Mouse (Mus musculus): Measurements from ENCODE around the gene Tbpl1.

Gene Tbpl1

DNA sequence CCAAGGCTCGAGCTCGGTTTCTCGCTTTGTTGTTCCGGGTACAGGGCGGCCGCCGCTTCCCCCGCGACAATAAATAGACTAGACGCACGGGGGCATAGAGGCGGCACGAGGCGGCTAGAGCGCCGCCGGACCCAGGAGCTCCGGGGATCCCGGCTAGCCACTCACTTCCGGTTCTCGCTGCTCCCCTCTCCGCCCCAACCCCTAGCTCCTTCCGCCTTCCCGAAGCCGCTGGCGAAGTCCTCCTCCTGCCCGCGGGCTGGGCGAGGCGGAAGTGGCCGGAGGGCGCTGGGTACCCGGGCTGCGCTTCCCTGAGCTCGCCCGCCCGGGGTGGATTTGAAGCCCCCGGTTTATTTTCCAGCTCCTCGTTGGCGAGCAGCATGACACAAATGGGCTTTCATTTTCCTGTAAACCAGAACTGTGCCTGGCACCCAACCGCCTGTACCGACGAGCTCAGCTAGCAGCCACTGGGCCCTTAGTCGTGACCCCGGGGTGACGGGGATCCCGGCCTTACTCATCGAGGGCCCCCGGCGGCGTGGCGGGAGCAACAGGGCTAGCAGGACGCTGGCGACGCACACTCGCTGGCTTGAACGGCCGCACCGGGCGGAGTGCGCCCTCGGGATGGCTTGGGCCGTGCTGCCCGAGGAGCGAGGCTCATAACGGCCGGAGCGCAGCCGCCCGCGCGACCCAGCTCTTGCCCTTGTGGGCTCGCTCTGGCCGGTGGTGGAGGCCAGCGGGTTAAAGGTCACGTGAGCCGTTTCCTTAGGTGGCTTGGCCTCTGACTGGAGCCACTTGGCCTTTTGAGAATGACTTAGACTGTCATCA lies at the start of gene Tbpl1:
Gene Tbpl1 (minus strand): TSS at position 667 of the 822 bp plus-strand sequence.
- peak; percentile 94 for DNase-seq (ENCODE audit: low read depth, low spot score)

GRCm38 (mm10) chr10:22781466-22781865 lies 49.7 kb upstream of the Tbpl1 start:
- peak; percentile 12 for DNase-seq (ENCODE audit: low read depth, low spot score)

GRCm38 (mm10) chr10:22777939-22778338 lies 46.2 kb upstream of the Tbpl1 start:
- peak; percentile 46 for DNase-seq (ENCODE audit: low read depth, low spot score)

- DNase-seq (ENCODE audit: low read depth, low spot score): peak; percentile 57
These were observed 44.4 kb upstream of the Tbpl1 start for GRCm38 (mm10) chr10:22776007-22776698.

- no peak for DNase-seq (ENCODE audit: low read depth, low spot score)
These were observed 43.7 kb upstream of the Tbpl1 start for GRCm38 (mm10) chr10:22775456-22775855.

DNA sequence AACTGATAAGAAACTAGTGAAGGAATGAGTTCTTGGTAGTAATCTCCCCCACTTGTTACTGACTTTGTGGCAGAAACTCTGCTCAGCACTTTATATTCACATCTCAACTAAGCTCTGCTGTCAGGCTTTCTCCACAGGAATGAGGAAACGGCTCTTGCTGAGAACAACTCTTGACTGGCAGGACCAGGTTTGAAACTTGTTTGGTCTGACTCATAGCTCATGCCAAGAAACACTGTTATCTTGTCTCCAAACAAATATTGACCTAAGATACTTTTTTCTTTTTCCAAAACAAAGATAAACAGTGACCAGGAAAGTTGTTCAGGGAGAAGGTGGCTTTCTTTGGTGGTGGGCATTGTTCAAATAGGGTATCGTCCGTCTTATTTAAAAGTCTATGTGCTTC lies 42.9 kb upstream of the Tbpl1 start:
- DNase-seq (ENCODE audit: low read depth, low spot score): no peak

GRCm38 (mm10) chr10:22754240-22754639 lies 22.5 kb upstream of the Tbpl1 start:
- DNase-seq (ENCODE audit: low read depth, low spot score): no peak

DNA sequence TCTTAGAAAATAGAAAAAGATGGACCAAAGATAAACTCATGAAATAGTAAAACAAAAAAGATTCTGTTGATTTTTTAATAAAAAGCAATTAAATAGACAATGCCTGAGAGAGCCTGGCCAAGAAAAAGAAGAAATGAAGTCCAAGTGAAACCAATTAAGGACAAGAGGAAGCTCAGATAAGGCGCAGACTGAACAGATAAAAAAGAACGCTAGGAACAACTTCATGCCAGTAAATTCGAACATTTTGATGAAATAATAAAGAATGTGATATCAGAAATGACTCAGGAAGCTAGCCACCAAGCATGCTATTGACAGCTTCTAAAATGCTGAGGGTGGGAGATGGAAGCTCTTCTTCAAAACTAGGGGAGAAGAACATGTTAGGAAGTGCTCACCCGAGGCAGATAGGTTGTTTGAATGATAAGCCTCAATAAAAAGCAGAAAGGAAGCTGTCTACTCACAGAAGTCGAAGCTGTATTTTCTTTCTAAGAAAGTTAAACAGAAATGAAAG lies 19.5 kb upstream of the Tbpl1 start:
- DNase-seq (ENCODE audit: low read depth, low spot score): no peak

- DNase-seq (ENCODE audit: low read depth, low spot score): no peak
These were observed 14.9 kb upstream of the Tbpl1 start for GRCm38 (mm10) chr10:22746334-22747322.

DNA sequence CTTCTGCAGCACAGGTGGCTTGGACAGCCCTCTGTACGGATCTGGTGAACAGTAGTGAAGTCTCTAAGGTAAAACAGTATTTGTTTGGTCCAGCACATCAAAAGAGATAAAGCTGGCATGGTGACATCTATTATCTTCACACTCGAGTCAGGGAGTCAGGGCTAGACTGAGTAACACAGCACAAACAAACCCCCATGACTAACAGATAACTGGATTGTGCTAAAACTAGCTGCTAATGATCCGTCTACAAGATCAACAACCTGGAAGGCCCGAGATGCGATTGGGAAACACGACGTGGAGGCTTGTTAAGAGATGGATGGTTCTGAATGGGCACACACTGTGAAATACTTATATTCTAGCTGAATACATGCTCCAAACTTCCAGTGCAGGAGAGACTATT lies 14.2 kb upstream of the Tbpl1 start:
- DNase-seq (ENCODE audit: low read depth, low spot score): no peak

GRCm38 (mm10) chr10:22732181-22732580 lies 443 bp upstream of the Tbpl1 start:
- no peak for DNase-seq (ENCODE audit: low read depth, low spot score)

DNA sequence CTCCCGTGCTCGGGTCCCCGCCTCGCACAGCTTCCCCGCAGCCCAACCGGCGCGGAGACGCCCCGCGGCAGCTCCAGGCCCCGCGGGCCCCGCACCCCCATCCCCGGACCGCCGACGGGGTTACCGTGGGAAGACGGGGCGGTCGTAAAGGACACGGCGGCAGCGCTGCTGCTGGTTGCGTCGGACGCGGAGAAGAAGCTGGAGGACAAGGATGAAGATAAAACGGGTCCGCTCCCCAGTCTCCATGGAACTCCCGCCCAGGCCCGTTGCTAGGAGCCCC lies 806 bp downstream of the Tbpl1 start:
- no peak for DNase-seq (ENCODE audit: low read depth, low spot score)

GRCm38 (mm10) chr10:22730266-22730991 lies 1.3 kb downstream of the Tbpl1 start:
- DNase-seq (ENCODE audit: low read depth, low spot score): no peak

GRCm38 (mm10) chr10:22728257-22728656 lies 3.5 kb downstream of the Tbpl1 start:
- DNase-seq (ENCODE audit: low read depth, low spot score): no peak

- DNase-seq (ENCODE audit: low read depth, low spot score): no peak
These were observed 5.4 kb downstream of the Tbpl1 start for GRCm38 (mm10) chr10:22726295-22726694.

DNA sequence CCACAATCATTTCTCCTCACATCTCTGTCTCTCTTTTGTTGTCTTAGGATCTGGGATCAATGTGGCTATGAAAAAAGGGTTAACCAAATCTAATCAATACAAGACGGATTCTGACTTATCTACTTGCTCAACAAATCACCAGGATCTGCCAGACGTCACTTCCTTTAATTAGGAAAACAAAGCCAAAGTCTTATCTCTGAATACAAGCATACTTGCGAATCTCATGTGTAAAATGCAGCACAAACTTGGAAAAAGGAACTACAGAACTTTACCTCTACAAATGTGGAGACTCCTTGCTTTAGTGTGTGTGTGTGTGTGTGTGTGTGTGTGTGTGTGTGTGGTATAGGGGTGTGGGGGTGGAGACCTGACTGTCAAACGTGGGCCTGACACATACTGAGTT lies 6.6 kb downstream of the Tbpl1 start:
- no peak for DNase-seq (ENCODE audit: low read depth, low spot score)

DNA sequence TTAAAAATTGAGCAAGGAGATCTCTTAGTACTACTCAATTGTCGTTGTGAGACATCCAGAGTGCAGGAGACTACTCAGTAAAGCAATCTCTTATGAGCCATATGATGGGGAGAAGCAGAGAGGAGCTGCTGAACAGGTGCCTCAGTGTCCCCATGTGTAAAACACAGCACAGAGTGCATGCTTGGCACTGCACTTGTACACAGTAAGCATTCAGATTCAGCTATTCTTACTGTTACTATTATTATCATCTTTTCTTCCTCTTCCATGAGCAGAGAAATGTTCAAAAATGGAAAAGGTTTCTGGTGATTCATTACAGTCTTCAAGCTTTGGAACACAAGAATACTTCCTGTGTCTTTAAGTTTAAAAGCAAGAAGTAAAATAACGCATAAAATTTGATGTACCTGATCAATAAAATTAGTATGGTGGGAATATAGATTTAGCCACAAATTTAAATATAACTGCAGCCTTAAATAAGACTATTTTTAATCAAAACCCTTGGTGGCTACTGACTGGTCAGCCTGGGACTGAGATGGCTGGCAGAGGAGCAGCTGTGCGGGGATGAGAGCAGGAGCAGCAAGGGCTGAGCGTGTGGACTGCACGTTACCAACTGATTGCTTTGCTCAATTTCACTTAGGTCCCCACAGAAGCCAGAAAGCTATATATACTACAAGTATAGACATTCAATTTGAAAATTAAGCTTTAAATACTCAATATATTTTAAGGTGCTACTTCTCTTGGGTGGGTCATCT lies 10.8 kb downstream of the Tbpl1 start:
- DNase-seq (ENCODE audit: low read depth, low spot score): no peak

- DNase-seq (ENCODE audit: low read depth, low spot score): no peak
These were observed 13.3 kb downstream of the Tbpl1 start for GRCm38 (mm10) chr10:22718475-22718874.

- DNase-seq (ENCODE audit: low read depth, low spot score): peak; percentile 70
These were observed 17.2 kb downstream of the Tbpl1 start for GRCm38 (mm10) chr10:22714520-22714919.

DNA sequence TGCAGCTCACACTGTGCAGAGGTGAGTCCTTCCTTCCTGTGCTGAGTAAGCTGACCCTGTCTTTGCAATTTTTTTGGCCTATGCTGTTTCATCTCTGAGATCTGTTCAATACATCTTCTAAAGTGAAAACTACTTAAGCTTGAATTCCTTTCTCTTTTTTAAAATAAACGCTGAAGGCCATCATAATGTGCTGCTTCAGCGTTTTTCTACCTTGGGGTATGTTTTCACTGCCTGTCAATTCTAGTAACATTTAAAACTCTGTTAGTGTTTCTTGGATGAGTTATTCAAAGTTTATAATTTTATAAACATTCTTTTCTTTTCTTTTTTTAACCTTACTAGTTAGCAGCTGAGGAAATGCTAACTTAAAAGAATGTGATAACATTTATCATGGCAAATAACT lies 18.8 kb downstream of the Tbpl1 start:
- no peak for DNase-seq (ENCODE audit: low read depth, low spot score)

All from mesoderm, embryonic 11.5 days (tissue).